Mouse (Mus musculus) lung, postnatal 0 days (tissue): ENCODE measurements at regions not wholly inside any gene's neighbourhood (a gene's known extent, or its start where the extent isn't known, plus 50 kb on each side); places are given as distances from the start of the nearest gene placed in this dataset.
"Not testable (repeated sequence)": the region's sequence is repeated elsewhere in the genome, so short reads cannot be mapped to it uniquely, and the experiment has no call there.

Experiments
- ATAC-seq: fragments of 200-750 bp; cut with Nextera tagmentation; 2 replicates; pipeline ENCODE4 v1.8.0; 2017; ENCODE audit warnings: moderate library complexity
- DNase-seq: peaks from one replicate; pipeline ENCODE4 v3.0.0-alpha.2; 2016; ENCODE audit warnings: low spot score
- H3K27ac ChIP-seq: fragments of 300-500 bp; sonication (generic); 2 replicates; pipeline ENCODE4 v1.5.1; 2014; ENCODE audit warnings: antibody characterized with exemption, mild to moderate bottlenecking, low read length, mixed read lengths
- H3K27me3 ChIP-seq: fragments of 300-500 bp; sonication (generic); replicated peaks from 2 replicates; pipeline ENCODE4 v1.6.1; 2014; ENCODE audit warnings: low read length, mixed read lengths; ENCODE audit not compliant: insufficient read depth
- H3K36me3 ChIP-seq: fragments of 300-500 bp; sonication (generic); 2 replicates; pipeline ENCODE4 v1.6.1; 2014; ENCODE audit warnings: low read length, mixed read lengths; ENCODE audit not compliant: insufficient read depth
- H3K4me1 ChIP-seq: fragments of 300-500 bp; sonication (generic); 2 replicates; pipeline ENCODE4 v1.6.1; 2014; ENCODE audit warnings: antibody characterized with exemption, low read depth, low read length, mixed read lengths; ENCODE audit not compliant: insufficient read depth
- H3K4me2 ChIP-seq: fragments of 300-500 bp; sonication (generic); replicated peaks from 2 replicates; pipeline ENCODE4 v1.6.1; 2014; ENCODE audit warnings: low read depth, mild to moderate bottlenecking, low read length, moderate library complexity, mixed read lengths
- H3K4me3 ChIP-seq: fragments of 300-500 bp; sonication (generic); 2 replicates; pipeline ENCODE4 v1.5.1; 2014; ENCODE audit warnings: low read depth, low read length
- H3K9ac ChIP-seq: fragments of 300-500 bp; sonication (generic); replicated peaks from 2 replicates; pipeline ENCODE4 v1.6.1; 2014; ENCODE audit warnings: low read depth, mild to moderate bottlenecking
- H3K9me3 ChIP-seq: fragments of 300-500 bp; sonication (generic); 2 replicates; pipeline ENCODE4 v1.6.1; 2016; ENCODE audit warnings: low read length, mixed read lengths
- CTCF ChIP-seq: IDR thresholded peaks from 2 replicates; pipeline ENCODE4 v1.5.1; 2016; ENCODE audit warnings: antibody characterized with exemption, mild to moderate bottlenecking
- EP300 ChIP-seq: IDR thresholded peaks from 2 replicates; pipeline ENCODE4 v1.6.1; 2016; ENCODE audit warnings: antibody characterized with exemption, mild to moderate bottlenecking, control low read depth
- WGBS: fragments of 180-500 bp; shearing (Covaris S2); extraction: QIAGEN DNeasy Blood & Tissue Kit; methylation state at CpG from one replicate; pipeline ENCODE4 v1.1.7; 2014; 5-methylcytosine and 5-hydroxymethylcytosine counted together

- H3K4me2 ChIP-seq, result no peak overlapping the region
- no peaks in the 10 kb centered on the region for H3K4me1 ChIP-seq
- H3K27ac ChIP-seq, result no peak overlapping the region
- 63% methylated on average over 13 of the region's 13 CpGs for WGBS
- no peak for TF ChIP-seq EP300
- TF ChIP-seq CTCF, result no peak
- no peaks in the 10 kb centered on the region for H3K36me3 ChIP-seq
- no peak overlapping the region for H3K9ac ChIP-seq
- DNase-seq, result no peak
- no peaks in the 10 kb centered on the region for H3K27me3 ChIP-seq
- no peak for ATAC-seq
- no peaks in the 10 kb centered on the region for H3K9me3 ChIP-seq
- no peak overlapping the region for H3K4me3 ChIP-seq
Measured at GRCm38 (mm10) chr2:117456456-117457020, 113.7 kb upstream of the Rasgrp1 start.

- Histone ChIP-seq H3K4me3 (no peak overlapping the region), H3K27me3 (no peaks in the 10 kb centered on the region), H3K4me2 (no peak overlapping the region), H3K9me3 (no peaks in the 10 kb centered on the region), H3K9ac (no peak overlapping the region), H3K27ac (no peak overlapping the region), H3K36me3 (no peaks in the 10 kb centered on the region), H3K4me1 (no peaks in the 10 kb centered on the region)
- DNase-seq (no peak), ATAC-seq (no peak)
- no peak for TF ChIP-seq EP300
- no peak for TF ChIP-seq CTCF
- 61% methylated on average over 4 of the region's 4 CpGs for WGBS
Measured at GRCm38 (mm10) chr2:117461541-117462290, 118.9 kb upstream of the Rasgrp1 start.

DNA sequence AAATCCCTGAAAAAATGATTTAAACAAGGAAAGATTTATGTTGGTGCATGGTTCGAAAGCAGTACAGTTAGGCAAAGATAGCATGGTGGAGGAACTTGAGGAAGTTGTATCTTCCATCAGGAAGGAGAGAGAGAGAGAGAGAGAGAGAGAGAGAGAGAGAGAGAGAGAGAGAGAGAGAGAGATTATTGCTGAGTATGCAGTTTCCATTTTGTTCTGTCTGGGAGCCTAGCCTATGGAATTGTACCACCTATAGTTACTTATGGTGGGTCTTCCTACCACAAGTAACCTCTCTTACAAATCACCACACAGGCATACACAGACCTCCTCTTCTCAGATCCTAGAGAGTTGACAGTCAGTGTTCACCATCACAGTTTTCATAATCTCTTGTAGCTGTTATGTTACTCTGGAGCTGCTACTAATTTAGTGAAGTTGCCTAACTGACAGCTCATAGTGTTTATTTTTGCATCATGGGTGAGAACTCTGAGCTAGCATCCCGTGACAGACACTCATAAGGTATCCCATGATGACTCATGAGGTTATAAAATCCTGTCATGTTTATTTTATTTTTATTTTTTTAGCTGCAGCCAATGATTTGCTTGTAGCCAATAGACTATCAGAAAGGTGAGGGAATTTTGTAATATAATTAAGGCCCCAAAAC, 132.2 kb upstream of the Rasgrp1 start:
- Histone ChIP-seq H3K4me3 (no peak overlapping the region), H3K9me3 (no peaks in the 10 kb centered on the region), H3K36me3 (no peaks in the 10 kb centered on the region), H3K4me1 (no peaks in the 10 kb centered on the region), H3K27ac (no peak overlapping the region), H3K4me2 (no peak overlapping the region), H3K27me3 (no peaks in the 10 kb centered on the region), H3K9ac (no peak overlapping the region)
- ATAC-seq (no peak), DNase-seq (no peak)
- WGBS, result 79% methylated on average over 2 of the region's 2 CpGs
- TF ChIP-seq EP300 (no peak), CTCF (no peak)

DNA sequence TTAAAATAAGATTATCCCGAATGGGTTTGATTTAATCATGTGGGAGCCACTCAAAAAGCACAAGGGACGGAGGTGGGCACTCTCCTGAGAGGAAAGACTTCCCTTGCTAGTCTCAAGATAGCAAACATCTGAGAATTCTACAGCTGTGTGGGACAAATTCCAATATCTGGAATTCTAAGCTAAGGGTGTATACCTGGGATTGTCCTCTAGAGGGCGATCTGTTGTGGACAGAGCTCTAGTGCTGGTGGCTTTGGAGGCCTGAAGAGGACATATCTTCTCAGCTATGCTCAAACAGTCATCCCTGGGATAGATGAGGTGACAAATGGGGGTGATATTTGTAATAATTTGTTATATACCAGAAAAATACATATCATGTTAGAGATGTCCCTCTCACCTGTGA, 132.8 kb upstream of the Rasgrp1 start:
- Histone ChIP-seq H3K4me3 (no peak overlapping the region), H3K9me3 (no peaks in the 10 kb centered on the region), H3K36me3 (no peaks in the 10 kb centered on the region), H3K4me1 (no peaks in the 10 kb centered on the region), H3K4me2 (no peak overlapping the region), H3K27ac (no peak overlapping the region), H3K27me3 (no peaks in the 10 kb centered on the region), H3K9ac (no peak overlapping the region)
- ATAC-seq, result no peak
- WGBS, result 30% methylated on average over 3 of the region's 3 CpGs
- TF ChIP-seq CTCF (peak; percentile 73), EP300 (no peak)
- peak; percentile 60 for DNase-seq

- H3K9me3 ChIP-seq, H3K36me3 ChIP-seq, H3K9ac ChIP-seq, H3K4me2 ChIP-seq, H3K27me3 ChIP-seq, H3K4me3 ChIP-seq, DNase-seq, H3K4me1 ChIP-seq, H3K27ac ChIP-seq, ATAC-seq: not testable (repeated sequence)
- WGBS, result 63% methylated on average over 11 of the region's 11 CpGs
Measured at GRCm38 (mm10) chr2:117477503-117477902, 134.7 kb upstream of the Rasgrp1 start.

- 55% methylated on average over 16 of the region's 16 CpGs for WGBS
- not testable (repeated sequence) for H3K9ac ChIP-seq, ATAC-seq, H3K27ac ChIP-seq, H3K4me3 ChIP-seq, H3K36me3 ChIP-seq, DNase-seq, H3K4me2 ChIP-seq, H3K9me3 ChIP-seq, H3K4me1 ChIP-seq, H3K27me3 ChIP-seq
Measured at GRCm38 (mm10) chr2:117479244-117480009, 136.6 kb upstream of the Rasgrp1 start.
